Mouse (Mus musculus): ENCODE results near the gene Exoc6b. TPM values are rescaled to one million over a fixed set of nuclear protein-coding genes. Genes with fewer than 3 reads are reported as not detected.

Exoc6b gene
- polyA plus RNA-seq, 1 experiment: 0.70 TPM

DNA sequence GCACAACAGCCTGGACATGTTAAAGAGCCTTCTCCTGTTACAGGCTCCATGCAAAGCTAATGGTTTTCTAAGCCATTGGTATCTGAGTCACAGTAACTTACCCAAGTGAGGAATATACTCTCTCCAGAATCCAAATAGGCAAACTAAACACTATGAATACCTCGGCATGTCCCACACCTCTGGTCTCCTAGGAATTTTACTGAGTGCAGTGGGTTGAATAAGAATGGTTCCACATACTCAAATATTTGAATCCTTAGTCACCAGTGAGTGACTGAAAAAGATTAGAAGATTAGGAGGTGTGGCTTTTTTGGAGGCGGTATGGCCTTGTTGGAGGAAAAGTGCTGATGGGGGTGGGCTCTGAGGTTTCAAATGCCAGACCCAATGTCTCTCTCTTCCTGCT is 55.4 kb downstream of the Exoc6b start:
- TF ChIP-seq GATA1 (IDR thresholded peaks at IDR 0.05; ENCODE audit: low read length): no peak

GRCm38 (mm10) chr6:85010397-85010796 is 58.9 kb downstream of the Exoc6b start:
- no peak for TF ChIP-seq GATA1 (IDR thresholded peaks at IDR 0.05; ENCODE audit: low read length)

- TF ChIP-seq GATA1 (IDR thresholded peaks at IDR 0.05; ENCODE audit: low read length): no peak
These were observed 73.9 kb downstream of the Exoc6b start for GRCm38 (mm10) chr6:84995418-84995817.

GRCm38 (mm10) chr6:84976563-84976971 is 92.7 kb downstream of the Exoc6b start:
- no peak for TF ChIP-seq GATA1 (IDR thresholded peaks at IDR 0.05; ENCODE audit: low read length)

GRCm38 (mm10) chr6:84968531-84968930 is 100.8 kb downstream of the Exoc6b start:
- no peak for TF ChIP-seq GATA1 (IDR thresholded peaks at IDR 0.05; ENCODE audit: low read length)

DNA sequence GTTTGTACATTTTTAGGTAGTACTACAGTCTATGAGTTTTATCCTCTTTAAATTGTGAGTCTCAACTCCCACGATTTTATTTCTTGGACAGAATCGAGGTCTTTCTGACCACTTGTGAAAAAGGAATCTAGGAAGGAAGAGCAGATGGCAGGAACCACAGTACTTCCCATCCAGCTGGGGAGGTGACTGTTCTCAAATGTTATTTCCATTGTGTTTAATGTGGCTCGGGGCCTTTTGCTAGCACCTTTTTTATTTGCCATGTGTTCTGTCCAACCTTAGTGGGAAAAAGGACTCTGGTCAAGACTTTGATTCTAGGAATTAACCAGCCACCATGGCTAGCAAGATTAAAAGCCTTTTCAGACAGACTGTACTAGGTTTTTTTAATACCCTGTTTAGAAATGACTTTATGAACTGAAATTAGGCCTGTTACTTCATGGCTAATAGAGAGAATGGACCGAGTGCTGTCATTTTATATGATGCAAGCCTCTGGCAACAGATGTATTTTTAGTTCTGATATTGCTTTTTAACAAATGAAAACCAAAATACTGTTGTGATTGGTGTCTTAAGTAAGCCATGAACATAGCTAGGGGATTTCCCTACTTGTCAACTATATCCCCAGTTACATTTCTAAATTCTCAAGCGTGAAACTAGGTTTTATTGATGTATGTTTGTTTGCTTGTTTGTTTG is 104.4 kb downstream of the Exoc6b start:
- no peak for TF ChIP-seq GATA1 (IDR thresholded peaks at IDR 0.05; ENCODE audit: low read length)

DNA sequence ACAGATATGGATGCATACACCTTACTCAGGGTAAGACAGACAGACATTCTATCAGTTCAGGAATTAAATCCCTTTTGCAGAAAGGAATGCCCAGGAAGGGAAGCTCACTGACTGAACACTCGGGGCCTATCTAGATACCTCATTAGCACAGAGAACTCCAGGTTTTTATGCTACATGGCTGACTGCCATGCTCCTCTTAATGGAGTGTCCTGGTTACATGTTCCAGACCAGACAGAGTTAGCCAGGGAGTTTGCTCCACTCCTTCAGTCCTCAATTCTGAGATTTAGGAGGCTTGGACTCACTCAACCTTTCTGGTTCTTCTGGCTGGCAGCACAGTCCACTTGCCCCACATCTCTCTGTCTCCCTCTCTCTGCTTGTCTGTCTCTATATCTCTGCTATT is 106.3 kb downstream of the Exoc6b start:
- no peak for TF ChIP-seq GATA1 (IDR thresholded peaks at IDR 0.05; ENCODE audit: low read length)

GRCm38 (mm10) chr6:84961763-84962162 is 107.5 kb downstream of the Exoc6b start:
- no peak for TF ChIP-seq GATA1 (IDR thresholded peaks at IDR 0.05; ENCODE audit: low read length)

- no peak for TF ChIP-seq GATA1 (IDR thresholded peaks at IDR 0.05; ENCODE audit: low read length)
These were observed 109.8 kb downstream of the Exoc6b start for GRCm38 (mm10) chr6:84959520-84959919.

GRCm38 (mm10) chr6:84951621-84952020 is 117.7 kb downstream of the Exoc6b start:
- no peak for TF ChIP-seq GATA1 (IDR thresholded peaks at IDR 0.05; ENCODE audit: low read length)

DNA sequence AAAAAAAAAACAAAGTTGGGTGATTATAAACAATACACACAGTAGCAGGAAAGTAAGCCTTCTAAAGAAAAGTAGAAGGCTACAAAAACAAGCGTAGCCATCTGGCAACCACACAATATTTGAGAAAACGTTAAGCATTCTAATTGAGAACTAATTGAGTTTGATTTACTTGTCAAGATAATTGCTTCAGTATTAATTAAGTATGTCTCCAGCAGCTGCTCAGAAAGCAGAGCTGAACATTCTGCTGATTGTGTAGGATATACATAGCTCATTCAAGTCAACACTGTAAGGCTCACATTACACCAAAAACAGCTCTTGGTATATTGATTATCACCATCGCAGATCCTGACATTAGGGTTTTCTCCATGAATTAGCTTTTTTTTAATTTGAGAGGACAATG is 122.7 kb downstream of the Exoc6b start:
- TF ChIP-seq GATA1 (IDR thresholded peaks at IDR 0.05; ENCODE audit: low read length): no peak

DNA sequence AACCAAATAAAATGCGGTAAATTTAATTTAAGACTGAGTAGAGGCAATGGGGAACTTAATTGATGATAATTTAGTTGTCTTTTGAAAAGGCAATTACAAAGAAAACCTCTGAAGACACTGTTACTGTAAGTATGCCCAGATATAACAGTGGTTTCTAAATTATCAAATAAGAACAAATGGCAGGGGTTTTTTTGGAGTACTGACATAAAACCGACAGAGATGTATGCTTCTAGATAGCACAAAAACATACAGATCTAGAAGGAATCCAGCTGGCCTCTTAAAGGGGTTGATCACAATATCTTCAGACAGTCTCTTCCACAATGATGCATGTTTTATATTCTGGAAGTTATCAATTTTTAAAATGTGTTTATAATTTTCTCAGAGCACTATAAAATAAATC is 123.2 kb downstream of the Exoc6b start:
- no peak for TF ChIP-seq GATA1 (IDR thresholded peaks at IDR 0.05; ENCODE audit: low read length)

- TF ChIP-seq GATA1 (IDR thresholded peaks at IDR 0.05; ENCODE audit: low read length): no peak
These were observed 136.1 kb downstream of the Exoc6b start for GRCm38 (mm10) chr6:84932953-84933921.

DNA sequence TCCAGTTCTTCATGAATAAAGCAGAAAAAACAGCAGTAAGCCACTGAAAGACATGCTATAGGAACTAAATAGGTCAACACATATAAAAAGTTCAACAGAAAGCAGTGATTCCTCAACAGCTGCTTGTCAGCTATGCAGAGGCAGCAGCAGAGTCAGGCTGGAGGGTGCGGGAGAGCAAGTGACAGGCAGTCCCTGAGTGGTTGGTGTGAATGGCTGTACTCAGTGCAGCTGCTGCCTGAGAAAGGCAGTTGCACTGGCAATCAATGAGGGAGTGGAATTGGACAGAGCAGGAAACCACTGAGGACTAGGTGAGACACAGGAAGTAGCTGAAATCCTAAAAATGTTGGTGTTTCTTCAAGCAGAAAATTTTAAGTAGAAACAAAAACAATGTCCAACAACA is 138.3 kb downstream of the Exoc6b start:
- no peak for TF ChIP-seq GATA1 (IDR thresholded peaks at IDR 0.05; ENCODE audit: low read length)

DNA sequence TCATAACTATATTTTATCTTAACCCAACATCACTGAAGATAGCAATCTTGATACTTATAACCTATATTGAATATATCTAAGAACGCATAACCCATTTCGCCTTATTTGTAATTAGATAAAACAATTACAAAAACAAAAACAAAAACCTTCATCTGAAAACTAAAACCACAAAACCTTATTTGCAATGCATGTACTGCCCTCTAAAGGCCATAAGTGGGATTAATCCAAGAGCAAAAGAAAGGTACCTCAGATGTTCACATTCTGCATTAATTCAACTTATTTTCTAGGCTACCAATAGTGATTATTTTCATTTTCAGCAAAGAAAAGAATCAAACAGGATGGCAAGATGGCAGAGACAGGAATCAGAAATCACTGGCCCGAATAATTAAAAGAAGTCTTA is 143.2 kb downstream of the Exoc6b start:
- no peak for TF ChIP-seq GATA1 (IDR thresholded peaks at IDR 0.05; ENCODE audit: low read length)

- TF ChIP-seq GATA1 (IDR thresholded peaks at IDR 0.05; ENCODE audit: low read length): no peak
These were observed 145.5 kb downstream of the Exoc6b start for GRCm38 (mm10) chr6:84923760-84924221.

All from G1E-ER4 (cell line).